Mouse (Mus musculus) right cerebral cortex, postnatal 10 days (tissue): ENCODE results near the gene Etfb.
A peak's percentile ranks its signal among the peaks of the same experiment; 100 is the strongest.

Experiments
- DNase-seq, 2 experiments: peaks; one replicate each; pipeline ENCODE4 v3.0.0; 2021; ENCODE audit warnings: low spot score in 2 of 2

The Etfb gene

DNA sequence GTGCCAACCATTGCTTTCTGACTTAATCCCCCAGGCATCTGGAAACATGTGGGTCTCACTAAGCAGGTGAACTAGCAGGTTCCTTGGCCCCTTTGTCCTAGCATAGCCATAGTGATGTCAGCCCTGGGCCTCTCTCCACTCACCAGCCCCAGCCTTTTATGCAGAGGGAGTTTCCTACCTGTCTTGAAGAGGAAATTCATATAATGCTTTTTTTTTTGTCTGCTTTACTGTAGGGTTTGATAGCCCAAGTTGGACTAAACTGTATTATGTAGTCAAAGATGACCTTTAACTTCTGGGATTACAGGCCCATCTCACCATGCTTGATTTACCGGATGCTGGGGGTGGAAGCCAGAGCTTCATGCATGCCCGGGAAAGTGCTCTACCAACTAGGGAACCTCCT, 5.9 kb downstream of the Etfb start:
- no peak for DNase-seq

DNA sequence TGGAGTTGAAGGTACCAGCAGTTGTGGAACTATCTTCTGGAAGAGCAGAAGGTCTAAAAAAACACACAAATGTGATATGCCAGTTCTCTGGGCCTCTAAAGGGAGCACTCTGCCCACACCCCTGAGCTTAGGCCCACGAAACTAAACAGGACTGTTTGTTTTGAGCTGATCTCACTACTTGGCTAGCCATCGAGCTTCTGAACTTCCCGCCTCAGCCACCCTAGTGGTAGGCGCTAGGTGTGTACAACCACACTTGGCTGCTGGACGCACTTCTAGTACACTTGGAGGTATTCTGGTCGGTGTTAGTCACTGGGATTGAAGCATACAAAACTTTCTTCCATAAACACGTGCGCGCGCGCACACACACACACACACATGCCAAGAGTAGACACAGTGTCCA, 7.8 kb downstream of the Etfb start:
- DNase-seq: no peak

DNA sequence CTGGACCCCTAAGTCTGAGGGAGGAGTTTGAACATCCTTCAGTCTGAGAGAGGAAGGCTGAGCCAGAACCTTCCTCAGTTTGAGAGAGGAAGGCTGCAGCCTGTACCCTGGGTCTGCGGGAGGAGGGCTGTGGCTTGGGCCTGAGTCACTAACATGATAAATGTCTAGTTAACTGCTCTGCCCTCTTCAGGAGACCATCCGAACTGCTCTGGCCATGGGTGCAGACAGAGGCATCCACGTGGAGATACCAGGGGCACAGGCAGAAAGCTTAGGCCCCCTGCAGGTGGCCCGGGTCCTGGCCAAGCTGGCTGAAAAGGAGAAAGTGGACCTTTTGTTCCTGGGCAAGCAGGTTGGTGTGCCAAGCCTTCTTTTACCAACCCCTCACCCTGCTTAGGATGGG, 8.7 kb downstream of the Etfb start:
- no peak for DNase-seq

DNA sequence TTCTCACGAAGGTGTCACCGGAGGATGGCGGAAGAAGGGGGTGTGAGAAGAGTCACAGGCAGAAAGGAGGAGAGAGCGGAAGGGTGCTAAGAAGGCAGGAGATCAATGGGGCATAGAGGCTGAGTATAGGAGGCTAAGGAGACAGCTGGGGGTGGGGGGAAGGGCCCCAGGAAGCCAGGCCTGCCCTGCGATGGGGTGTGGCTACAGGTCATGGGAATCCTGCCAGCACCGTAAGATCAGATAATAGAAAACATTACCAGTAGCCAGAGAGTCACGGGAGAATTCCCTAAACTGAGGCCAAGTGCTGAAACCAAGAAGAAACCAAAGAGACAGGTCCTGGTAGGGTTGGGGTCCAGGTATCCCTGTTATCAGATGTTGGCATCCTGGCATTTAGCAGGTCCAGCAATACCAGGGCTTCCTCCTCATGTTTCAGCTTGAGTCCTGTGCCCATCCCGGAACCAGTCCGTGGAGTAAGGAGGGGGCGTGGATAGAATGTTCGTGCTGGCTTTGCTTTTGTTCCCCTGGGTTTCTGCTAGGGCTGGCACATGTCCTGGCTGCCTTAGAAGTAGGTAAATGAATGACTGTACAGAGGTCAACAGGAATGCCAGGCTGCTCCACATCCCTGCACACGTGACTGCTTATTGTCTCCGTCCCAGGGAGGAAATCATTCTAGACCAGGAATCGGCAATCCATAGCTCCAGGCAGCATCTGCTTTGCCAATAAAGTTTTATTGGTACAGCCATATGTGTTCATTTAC, 9.9 kb downstream of the Etfb start:
- no peak for DNase-seq

DNA sequence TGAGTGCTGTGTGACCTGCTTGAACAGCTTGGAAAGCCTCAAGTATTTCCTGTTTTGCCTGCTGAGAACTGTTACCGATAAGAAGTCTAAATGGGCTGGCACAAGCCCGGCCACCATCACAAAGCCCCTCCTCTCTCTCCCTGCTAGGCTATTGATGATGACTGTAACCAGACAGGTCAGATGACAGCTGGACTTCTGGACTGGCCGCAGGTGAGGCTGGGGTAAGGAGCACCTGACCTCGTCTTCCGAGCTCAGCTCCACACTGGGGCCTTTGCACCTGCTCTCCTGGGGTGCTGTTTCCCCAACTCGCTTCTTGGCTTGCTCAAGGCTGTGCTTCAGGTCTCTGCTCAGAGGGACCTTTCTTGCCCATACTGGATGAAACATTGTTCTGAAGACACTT, 10.5 kb downstream of the Etfb start:
- no peak for DNase-seq

DNA sequence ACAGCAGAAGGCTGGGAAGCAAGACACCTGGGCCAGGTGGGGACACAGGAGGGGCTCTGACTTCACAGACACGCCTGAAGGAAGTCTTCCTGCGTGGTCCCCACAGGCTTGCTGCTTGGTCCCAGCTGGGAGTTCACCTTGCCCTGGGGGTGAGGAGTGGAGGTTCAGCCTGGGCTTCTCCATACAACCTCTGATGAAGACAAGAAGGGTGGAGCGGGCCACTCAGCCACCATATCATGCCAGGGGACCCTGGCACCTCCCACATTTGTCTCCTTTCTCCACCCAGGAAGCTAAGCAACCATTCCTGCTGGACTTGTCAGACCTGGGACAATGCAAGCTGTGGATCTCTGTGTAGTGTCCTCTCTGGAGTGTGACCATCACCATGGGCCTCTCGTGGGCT, 19.0 kb downstream of the Etfb start, which contains the start of gene Vsig10l:
Gene Vsig10l, plus strand, starts transcription at position 301 of the 400 bp plus-strand sequence.
- DNase-seq: no peak

DNA sequence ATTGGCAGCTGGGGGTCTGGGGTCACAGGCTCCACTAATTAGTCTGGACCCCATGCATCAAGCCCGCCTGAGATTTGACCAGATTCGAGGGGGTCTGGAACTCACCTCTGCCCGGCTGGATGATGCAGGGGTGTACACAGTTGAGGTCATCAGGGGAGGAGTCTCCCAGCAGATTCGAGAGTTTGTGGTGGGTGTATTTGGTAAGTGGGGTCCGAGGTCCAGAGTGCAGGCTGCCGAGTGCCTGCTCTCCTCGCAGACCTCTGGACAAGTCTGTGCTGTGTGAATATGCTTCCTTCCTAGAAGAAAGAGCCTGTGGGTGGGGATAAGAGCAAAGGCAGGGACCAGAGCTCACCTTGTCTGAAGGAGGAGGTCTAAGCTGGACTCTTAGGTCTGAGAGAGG, 20.1 kb downstream of the Etfb start:
- DNase-seq: no peak

DNA sequence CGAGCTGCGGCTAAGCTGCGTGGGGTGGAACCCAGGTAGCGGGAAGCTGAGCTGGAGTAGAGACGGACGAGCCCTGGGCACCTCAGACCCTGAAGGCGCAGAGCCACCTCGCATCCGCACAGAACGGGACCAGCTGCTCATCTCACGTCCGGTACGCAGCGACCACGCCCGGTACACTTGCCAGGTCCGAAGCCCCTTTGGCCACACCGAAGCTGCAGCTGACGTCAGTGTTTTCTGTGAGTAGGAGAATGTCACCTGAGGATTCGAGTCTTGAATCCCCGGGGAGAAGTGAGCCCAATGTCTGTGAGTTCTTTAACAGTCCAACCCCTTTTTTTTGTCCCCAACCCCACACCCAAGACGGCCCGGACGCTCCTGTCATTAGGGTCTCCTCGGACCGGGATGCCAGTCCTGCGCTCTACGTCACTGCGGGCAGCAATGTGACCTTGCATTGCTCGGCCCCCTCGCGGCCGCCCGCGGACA, 21.0 kb downstream of the Etfb start:
- DNase-seq: no peak

DNA sequence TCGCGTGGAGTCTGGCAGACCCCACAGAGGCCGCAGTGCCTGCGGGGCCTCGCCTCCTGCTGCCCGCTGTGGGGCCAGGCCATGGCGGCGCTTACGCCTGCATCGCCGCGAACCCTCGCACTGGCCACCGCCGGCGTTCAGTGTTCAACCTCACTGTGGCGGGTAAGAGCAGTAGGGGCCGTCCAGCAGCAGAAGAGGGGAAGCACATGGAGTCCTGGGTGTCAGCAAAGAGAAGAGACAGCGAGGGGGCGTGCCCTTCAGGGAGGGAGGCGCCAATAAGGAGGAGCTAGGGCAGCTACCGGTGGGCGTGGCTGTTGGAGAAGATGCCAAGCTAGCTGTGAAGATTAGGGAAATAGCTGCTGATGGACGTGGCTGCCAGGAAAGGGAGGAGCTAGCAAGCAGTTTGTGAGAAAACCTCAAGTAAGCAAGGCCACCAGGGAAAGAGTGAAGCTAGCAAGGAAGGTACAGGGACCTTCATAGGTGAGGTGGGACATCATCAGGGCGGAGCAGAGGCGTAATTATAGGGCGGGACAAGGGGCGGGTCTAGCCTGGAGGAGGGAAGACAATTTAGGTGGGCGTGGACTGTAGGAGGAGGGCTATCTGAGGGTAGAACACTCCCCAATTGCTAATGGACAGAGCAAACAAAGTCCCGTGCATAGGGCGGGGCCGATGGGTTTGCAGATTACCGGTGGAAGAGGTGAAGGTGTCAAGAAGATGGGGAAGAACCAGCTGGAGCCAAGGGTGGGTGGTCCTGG, 21.6 kb downstream of the Etfb start:
- DNase-seq: peak; percentile 91 to 93

DNA sequence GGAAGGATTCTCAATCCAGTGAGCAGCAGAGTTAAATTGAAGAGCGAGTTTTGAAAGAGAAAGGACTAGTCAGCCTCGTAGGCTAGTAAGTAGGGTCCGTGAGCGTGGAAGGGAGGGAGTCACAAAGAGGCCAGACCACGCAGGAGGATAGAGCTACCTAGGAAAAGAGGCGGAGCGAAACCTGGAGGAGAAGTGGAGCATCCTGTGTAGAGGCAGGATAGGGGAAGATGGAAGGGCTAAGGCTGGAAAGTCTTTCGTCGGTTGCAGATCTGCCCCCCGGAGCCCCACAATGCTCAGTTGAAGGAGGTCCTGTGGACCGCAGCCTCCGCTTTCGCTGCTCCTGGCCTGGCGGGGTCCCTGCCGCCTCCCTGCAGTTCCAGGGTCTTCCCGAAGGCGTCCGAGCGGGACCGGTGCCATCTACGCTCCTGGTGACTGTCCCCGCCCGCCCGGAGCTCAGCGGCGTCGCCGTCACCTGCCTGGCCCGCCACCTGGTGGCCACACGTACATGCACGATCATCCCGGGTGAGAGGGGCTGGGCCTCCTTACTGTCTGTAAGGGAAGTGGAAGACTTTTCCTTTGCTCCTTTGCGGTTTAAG, 22.3 kb downstream of the Etfb start:
- DNase-seq: peak; percentile 86 to 87

DNA sequence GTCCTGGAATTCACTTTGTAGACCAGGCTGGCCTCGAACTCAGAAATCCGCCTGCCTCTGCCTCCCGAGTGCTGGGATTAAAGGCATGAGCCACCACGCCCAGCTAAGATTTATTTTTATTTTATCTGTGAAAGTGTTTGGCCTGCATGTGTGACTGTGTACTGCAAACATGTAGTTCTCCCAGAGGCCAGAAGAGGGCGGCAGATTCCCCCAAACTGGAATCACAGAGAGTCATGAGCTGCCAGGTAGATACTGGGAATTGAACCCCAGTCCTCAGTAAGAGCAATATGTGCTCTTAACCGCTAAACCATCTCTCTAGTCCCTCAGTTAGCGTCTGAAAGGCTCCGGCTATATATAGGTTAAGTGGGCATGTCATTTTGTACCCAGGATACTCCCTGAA, 26.5 kb downstream of the Etfb start:
- no peak for DNase-seq

DNA sequence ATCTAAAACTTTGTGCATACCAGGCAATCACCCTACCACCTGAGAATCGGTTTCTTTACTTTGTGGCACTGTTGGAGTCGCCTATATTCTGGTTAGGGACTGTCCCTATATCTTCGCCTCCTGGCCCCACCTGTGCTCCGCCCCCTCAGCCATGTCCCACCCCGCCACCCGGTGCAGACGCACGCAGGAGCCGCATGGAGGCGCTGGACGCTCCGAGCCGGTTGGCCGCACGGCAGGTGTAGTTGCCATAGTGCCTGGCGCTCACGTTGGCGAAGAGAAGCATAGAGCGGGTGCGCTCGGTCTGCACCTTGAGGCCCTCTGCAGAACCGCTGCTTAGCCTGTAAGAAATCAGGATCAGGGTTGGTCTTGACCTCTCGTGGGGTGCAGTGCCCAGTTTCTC, 31.8 kb downstream of the Etfb start:
- no peak for DNase-seq

DNA sequence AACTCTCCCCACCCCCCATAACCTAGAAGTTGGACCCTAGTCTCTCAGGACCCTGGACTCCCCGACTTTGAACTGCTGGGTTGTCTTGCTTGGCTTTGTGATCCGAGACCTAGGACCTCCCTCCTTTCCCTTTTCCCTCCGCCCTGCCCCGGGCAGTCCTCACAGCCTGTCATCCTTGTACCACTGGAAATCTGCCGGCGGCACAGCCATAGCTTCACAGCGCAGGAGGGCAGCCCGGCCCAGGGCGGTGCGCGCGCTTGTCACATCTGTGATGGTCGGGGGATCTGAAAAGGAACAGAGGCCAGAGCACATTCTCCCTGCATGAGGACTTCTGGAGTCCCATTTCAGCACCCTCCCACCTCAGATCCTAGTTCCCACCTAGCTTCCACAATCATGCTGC, 32.5 kb downstream of the Etfb start:
- no peak for DNase-seq

DNA sequence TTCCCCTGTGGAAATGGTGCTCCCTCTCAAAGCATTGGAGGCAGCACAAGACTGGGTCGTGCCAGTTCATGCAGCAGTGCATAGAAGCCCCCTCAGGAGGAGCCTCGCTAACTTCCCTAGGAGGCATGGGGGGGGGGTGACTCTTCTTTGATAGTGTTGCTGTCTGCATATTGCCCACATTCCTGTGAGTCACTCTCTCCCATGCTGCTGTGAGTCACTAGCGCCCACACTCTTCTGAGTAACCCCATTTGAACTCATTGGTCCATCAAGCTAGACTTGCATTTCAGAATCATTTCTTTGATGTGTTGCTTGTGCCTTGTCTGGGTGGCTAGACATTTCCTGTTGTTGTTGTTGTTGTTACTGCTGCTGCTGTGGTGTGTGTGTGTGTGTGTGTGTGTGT, 37.3 kb downstream of the Etfb start:
- peak in 1 of 2 experiments; percentile 72 for DNase-seq

DNA sequence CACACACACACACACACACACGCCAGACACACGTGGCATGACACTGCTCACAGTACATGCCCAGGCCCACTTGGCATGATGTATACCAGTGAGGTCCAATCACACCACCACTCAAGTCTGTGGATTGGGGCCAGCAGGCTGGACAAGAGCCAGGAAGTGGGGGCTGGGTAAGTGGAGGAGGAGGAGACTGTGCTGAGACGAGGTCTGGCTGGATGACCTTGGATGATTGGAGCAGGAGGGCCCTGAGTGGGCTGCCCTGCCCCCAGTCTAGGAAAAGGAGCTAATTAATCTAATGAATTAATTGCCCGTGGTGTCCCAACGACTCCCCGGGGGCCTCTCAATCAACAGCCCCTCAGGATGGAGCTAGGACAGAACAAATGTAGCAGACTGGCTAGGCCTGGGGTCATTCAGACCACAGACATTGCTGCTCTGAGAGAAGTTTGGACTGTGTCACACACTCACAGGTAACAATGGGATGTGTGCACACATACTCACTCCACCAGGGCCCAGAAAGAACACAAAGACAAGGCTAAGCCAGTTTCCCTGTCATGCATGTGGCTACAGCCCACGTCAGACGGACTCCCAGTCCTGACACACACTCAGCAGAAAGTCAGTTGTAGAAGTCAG, 38.3 kb downstream of the Etfb start:
- DNase-seq: peak; percentile 68 to 72

DNA sequence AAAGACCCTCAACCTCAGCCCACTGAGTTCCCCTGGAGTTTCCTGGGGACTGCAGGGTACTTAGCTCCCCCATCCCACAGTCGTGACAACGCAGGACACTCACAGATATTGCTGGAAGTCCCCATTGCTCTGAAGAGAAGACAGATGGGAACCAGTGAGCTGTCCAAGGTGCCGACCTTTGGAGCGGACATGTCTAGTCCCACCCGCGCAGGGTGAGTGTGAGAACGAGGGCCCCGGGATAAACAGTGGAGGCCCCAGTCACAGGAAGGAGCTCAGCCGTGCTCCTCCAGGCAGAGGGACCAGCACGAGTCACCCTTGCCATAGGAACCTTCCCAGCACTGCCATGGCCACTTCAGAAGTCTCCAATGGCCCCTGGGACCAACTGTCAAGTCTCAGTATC, 39.4 kb downstream of the Etfb start:
- no peak for DNase-seq

DNA sequence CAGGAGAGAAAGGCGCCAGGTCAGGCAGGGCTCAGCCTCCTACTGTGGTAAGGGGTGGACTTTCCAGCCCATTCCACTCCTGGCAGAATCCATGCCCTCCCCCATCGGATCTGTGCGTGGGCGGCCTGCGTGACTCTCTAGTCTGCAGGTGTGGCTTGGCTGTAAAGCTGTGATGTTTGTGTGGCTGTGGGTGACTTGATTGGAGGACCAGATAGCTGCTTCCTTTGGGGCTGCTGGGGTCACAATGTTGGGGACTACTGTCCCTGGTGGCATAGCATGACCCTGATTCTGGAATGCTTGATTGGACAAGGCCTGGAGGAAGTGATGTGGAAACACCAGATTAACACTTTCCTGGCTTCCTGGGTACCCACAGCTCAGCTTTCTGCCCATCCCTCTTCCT, 44.8 kb downstream of the Etfb start:
- DNase-seq: peak in 1 of 2 experiments; percentile 62

DNA sequence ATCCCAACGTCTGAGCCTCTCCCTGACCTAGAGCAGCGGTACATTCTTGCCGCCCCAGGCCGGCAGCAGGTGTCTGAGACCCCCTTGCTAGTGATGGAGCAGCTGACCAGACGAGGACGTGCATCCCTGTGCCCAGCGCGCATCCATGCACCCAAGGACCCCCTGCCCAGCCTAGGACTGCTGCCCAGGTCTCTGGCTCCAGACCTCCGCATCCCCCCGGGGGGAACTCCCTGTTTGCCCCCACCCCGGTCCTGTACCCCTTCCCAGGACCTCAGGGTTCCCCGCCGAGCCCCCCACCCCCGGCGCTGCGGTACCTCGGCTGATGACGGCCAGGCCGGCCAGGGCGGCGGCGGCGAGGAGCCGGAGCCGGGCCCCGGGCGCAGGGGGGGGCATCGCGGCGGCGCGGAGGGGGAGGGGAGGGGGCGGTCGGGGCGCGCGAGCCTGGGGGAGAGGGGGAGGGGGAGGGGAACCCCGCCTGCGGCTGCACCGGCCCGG, 45.8 kb downstream of the Etfb start, which contains the start of gene Iglon5:
Gene Iglon5, minus strand, starts transcription at position 445 of the 495 bp plus-strand sequence.
- peak in 1 of 2 experiments; percentile 56 for DNase-seq

DNA sequence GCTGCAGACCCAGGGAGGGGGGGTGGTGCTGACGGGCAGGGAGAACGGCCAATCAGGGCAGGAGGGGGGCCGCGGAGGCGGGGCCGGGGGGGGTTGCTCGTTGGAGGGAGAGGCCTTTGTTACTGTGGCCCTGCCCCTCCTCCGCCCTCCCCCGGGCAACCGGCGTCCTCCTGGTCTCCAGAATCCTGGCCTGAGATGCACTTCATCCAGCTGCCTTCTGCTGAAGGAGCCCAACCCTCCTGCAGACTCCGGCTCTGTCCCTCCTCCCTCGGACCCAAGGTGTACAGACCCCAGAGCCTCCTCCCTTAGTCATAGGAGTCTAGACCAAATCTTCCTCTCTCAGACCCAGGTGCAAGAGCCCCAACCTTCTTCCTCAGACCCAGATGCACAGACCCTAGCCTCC, 46.3 kb downstream of the Etfb start:
- peak; percentile 89 for DNase-seq

DNA sequence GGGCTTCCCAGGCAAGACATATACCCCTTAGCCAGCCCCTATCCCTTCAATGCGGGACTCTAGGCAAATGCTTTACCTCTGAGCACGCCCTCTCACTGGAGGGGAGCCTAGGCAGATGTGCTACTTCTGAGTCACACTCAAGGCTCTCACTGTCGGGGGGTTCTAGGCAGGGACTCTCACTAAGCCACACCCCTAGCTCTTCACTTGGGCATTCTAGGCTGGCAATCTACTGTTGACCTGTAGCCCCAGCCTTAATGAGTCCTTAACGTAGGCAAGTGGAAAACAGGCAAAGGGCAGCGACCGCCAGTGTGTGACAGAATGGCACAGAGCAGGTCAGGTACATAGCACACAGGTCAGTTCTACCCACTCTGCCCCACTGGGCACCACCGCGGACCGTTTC, 47.0 kb downstream of the Etfb start:
- DNase-seq: no peak

DNA sequence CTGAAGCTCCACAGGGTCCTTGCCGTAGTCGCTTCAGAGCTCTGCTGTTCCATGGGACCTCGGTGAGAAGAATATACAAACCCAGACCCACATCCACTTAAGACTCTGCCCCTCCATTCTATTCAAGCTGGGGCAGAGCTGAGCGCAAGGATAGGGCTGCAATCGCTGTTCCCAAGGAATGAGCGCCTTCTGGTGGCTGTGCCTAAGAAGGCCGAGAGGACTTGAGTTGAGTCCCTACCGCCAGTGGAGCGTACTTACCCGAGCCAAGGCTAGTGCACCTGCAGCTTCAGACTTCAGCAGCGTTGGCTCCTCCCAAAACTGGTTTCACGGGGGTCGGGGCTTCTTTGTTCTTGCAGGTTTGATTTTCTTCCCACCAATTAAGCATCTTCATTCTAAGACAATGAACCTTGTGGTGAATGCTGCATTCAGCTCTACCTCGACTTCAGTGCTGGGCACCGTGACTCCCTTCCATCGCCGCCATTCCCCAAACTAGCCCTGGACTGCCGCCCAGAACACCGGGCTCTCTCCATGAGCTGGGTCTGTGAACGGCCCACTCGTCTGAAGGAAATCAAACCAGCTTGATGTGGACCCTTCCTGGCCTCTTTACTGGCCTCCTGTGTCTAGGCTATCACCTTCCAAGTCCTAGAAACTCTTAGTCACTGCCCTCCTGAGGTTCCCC, 51.6 kb downstream of the Etfb start:
- peak; percentile 69 to 79 for DNase-seq
